Mouse (Mus musculus) megakaryocyte, adult 5-6 weeks (primary cell): ENCODE results near the gene Pkig. TPM values are rescaled to one million over a fixed set of nuclear protein-coding genes. Genes with fewer than 3 reads are reported as not detected.
"Not testable (repeated sequence)": the region's sequence is repeated elsewhere in the genome, so short reads cannot be mapped to it uniquely, and the experiment has no call there.

ENCODE experiments used
- ATAC-seq: 2 replicates; pipeline ENCODE4 v1.8.0; 2016; ENCODE audit warnings: mild to moderate bottlenecking, inconsistent platforms; ENCODE audit not compliant: poor library complexity, severe bottlenecking
- total RNA-seq, 2 experiments: library from RNA; stranded (forward) in 1 of 2; stranded (reverse) in 1 of 2; fragments of 153-499, 151-499 nt in 1 of 2; fragments of 221-1000, 200-1000 nt in 1 of 2; gene quantifications; 2 replicates each; pipeline versions ENCODE4 v1.2.3 to v1.2.4; 2015 to 2017

Pkig gene
- total RNA-seq, 2 experiments from 2014 or later: 36.8 to 47.7 TPM

GRCm38 (mm10) chr2:163642685-163643575 is 15.3 kb upstream of the Pkig start:
- ATAC-seq: peak; percentile 59

- no peak for ATAC-seq
Measured at GRCm38 (mm10) chr2:163643576-163643971, 14.6 kb upstream of the Pkig start.

- no peak for ATAC-seq
Measured at GRCm38 (mm10) chr2:163644047-163644446, 14.1 kb upstream of the Pkig start.

GRCm38 (mm10) chr2:163644575-163645385 is 13.4 kb upstream of the Pkig start, which contains the start of gene Serinc3:
Gene Serinc3, minus strand, starts transcription at chr2:163645131.
- peak; percentile 82 for ATAC-seq

- ATAC-seq: no peak
Measured at GRCm38 (mm10) chr2:163645700-163646460, 12.3 kb upstream of the Pkig start.

GRCm38 (mm10) chr2:163646461-163647080 is 11.6 kb upstream of the Pkig start:
- ATAC-seq: no peak

- ATAC-seq: not testable (repeated sequence)
Measured at GRCm38 (mm10) chr2:163655699-163656098, 2.5 kb upstream of the Pkig start.

GRCm38 (mm10) chr2:163657486-163657885 is 700 bp upstream of the Pkig start:
- ATAC-seq: no peak

GRCm38 (mm10) chr2:163658941-163659340 is 755 bp downstream of the Pkig start:
- no peak for ATAC-seq

- ATAC-seq: no peak
Measured at GRCm38 (mm10) chr2:163659431-163659830, 1.2 kb downstream of the Pkig start.

- no peak for ATAC-seq
Measured at GRCm38 (mm10) chr2:163660103-163660701, 2.0 kb downstream of the Pkig start.

GRCm38 (mm10) chr2:163661371-163661850 is 3.2 kb downstream of the Pkig start:
- ATAC-seq: no peak

GRCm38 (mm10) chr2:163662076-163662475 is 3.9 kb downstream of the Pkig start:
- ATAC-seq: no peak

- peak; percentile 80 for ATAC-seq
Measured at GRCm38 (mm10) chr2:163662698-163663221, 4.6 kb downstream of the Pkig start.

GRCm38 (mm10) chr2:163663930-163664329 is 5.7 kb downstream of the Pkig start:
- ATAC-seq: no peak

GRCm38 (mm10) chr2:163667045-163667444 is 8.9 kb downstream of the Pkig start:
- ATAC-seq: no peak

- no peak for ATAC-seq
Measured at GRCm38 (mm10) chr2:163670872-163671594, 12.8 kb downstream of the Pkig start.

- ATAC-seq: no peak
Measured at GRCm38 (mm10) chr2:163674397-163674796, 16.2 kb downstream of the Pkig start.

- ATAC-seq: no peak
Measured at GRCm38 (mm10) chr2:163675144-163675619, 17.0 kb downstream of the Pkig start.
